ENCODE assay signal across 28 mouse cellular contexts in genomic region chr13:55167798-55168197, GRCm38 (mm10). TPM values are rescaled to one million over a fixed set of nuclear protein-coding genes. Genes with fewer than 3 reads are reported as not detected.
DNase-seq lines count a peak whose midpoint lies in the region; ATAC-seq and TF ChIP-seq lines count a peak whose summit lies in the region.
"Had no signal": no experiment of that assay in that cellular context is flagged by ENCODE, and none has a peak within 500 bp of the region (broad histone marks: within the 10 kb centered on the region; RNA-seq: fewer than 3 reads in every experiment).

No protein-coding gene starts in this region.

- no peak for TF ChIP-seq CTCF in gastrocnemius, adult 2 months (IDR thresholded peaks at IDR 0.05)
- no peak for TF ChIP-seq CTCF in lung, postnatal 0 days (IDR thresholded peaks at IDR 0.05)
- TF ChIP-seq CTCF in lung, adult 2 months (IDR thresholded peaks at IDR 0.05; ENCODE audit: insufficient read depth, low read length) = no peak

- no peak for ATAC-seq in lung, postnatal 0 days
- ATAC-seq: CD4-positive, CD25-positive, alpha-beta regulatory T cell, adult 4 months had no signal

- no peak overlapping the region for H3K4me2 ChIP-seq in lung, postnatal 0 days (replicated peaks; ENCODE audit: low read depth, low read length)
- H3K4me2 ChIP-seq: limb, embryonic 12.5 days; liver, embryonic 13.5 days; lung, embryonic 15.5 days; midbrain, embryonic 12.5 days had no signal

- no peak for TF ChIP-seq EP300 in lung, postnatal 0 days (IDR thresholded peaks at IDR 0.05)

- H3K36me3 ChIP-seq in lung, postnatal 0 days (ENCODE audit: insufficient read depth, low read length) = no peaks in the 10 kb centered on the region
- H3K36me3 ChIP-seq: limb, embryonic 12.5 days; liver, embryonic 13.5 days; midbrain, embryonic 12.5 days had no signal

- H3K4me1 ChIP-seq in lung, postnatal 0 days (ENCODE audit: insufficient read depth, low read depth, low read length) = 0 out of 2 replicates have a peak, but pooled peaks cover 2% of the 10 kb centered on the region
- peaks cover 13% of the 10 kb centered on the region; the same call in 1 of the 2 replicates for H3K4me1 ChIP-seq in lung, adult 2 months (ENCODE audit: control insufficient read depth, insufficient read depth, low read length)

- DNase-seq in gastrocnemius, adult 2 months = peak; percentile 62
- no peak for DNase-seq in gastrocnemius, postnatal 36 days
- DNase-seq in lung, postnatal 0 days (ENCODE audit: low spot score) = no peak
- DNase-seq in lung, adult 2 months = no peak
- DNase-seq in kidney, postnatal 10 days = peak; percentile 57
- DNase-seq in spleen, postnatal 4 days (ENCODE audit: low spot score in 2 of 2) = no peak
- DNase-seq in adrenal gland, postnatal 36 days = no peak
- DNase-seq: adrenal gland, postnatal 14 days; cerebellum, adult 11-12 months; cerebellum, postnatal 25 days; embryo, embryonic 11 days; liver, embryonic 13.5 days; thymus, postnatal 25 days had no signal

- H3K9ac ChIP-seq in lung, postnatal 0 days (replicated peaks; ENCODE audit: low read depth) = no peak overlapping the region
- H3K9ac ChIP-seq: limb, embryonic 12.5 days; liver, embryonic 13.5 days; lung, embryonic 15.5 days; midbrain, embryonic 12.5 days had no signal

- 77% methylated on average over 10 of the region's 11 CpGs for WGBS in lung, postnatal 0 days
- 79% methylated on average over 11 of the region's 11 CpGs for WGBS in lung, adult 2 months

- H3K27ac ChIP-seq in gastrocnemius, adult 2 months = peak overlapping the region; percentile 93
- 0 out of 2 replicates have a peak overlapping the region, but pooled peaks have one; percentile 28 for H3K27ac ChIP-seq in lung, postnatal 0 days (ENCODE audit: low read length)
- H3K27ac ChIP-seq: liver, embryonic 13.5 days; lung, embryonic 15.5 days had no signal

- no peaks in the 10 kb centered on the region for H3K27me3 ChIP-seq in lung, postnatal 0 days (replicated peaks; ENCODE audit: insufficient read depth, low read length)
- H3K27me3 ChIP-seq: limb, embryonic 12.5 days; lung, embryonic 15.5 days; midbrain, embryonic 12.5 days had no signal

- TF ChIP-seq POLR2A in lung, adult 2 months (IDR thresholded peaks at IDR 0.05; ENCODE audit: borderline replicate concordance, extremely low read depth, low read depth, low read length) = no peak

- intact Hi-C loops in gastrocnemius, adult 2 months (cut with DNase I) = loop anchor here (5.0 kb wide), 1 partner anchor 60 kb away; the partner anchor contains the start of gene Zfp346
- intact Hi-C loops in gastrocnemius, postnatal 36 days (cut with DNase I) = loop anchor here (5.0 kb wide), 1 partner anchor 60 kb away; the partner anchor contains the start of gene Zfp346

- H3K4me3 ChIP-seq in gastrocnemius, adult 2 months = peak overlapping the region; percentile 68
- no peak overlapping the region for H3K4me3 ChIP-seq in lung, postnatal 0 days (ENCODE audit: low read depth, low read length)
- H3K4me3 ChIP-seq in lung, adult 2 months (replicated peaks; ENCODE audit: extremely low read depth, low read depth, low read length) = no peak overlapping the region
- H3K4me3 ChIP-seq: limb, embryonic 12.5 days; liver, embryonic 13.5 days; lung, embryonic 15.5 days; midbrain, embryonic 12.5 days had no signal

- no peaks in the 10 kb centered on the region for H3K9me3 ChIP-seq in lung, postnatal 0 days (ENCODE audit: low read length)
- H3K9me3 ChIP-seq: limb, embryonic 12.5 days; liver, embryonic 13.5 days; lung, embryonic 15.5 days; midbrain, embryonic 12.5 days had no signal

RNA-seq across cellular contexts. Expression of gene Fgfr4, which starts 15.4 kb away (rescaled TPM):
- 1 to 10 TPM; 2.1 to 2.3 TPM for total RNA-seq in gastrocnemius, adult 2 months (2021)
- 1 to 10 TPM; 2.3 to 2.9 TPM for total RNA-seq in gastrocnemius, postnatal 36 days (2021)
- polyA plus RNA-seq in lung, postnatal 0 days (2015; fragmentation: Nextera tagmentation; extraction: Ambion mirVana) = 18.9 and 19.3 TPM in 2 replicates
- 63.3 TPM in 2 replicates for polyA plus RNA-seq in lung, adult 2 months (2012; rRNA removed)
- 10 to 100 TPM; 35.9 to 61.1 TPM for total RNA-seq in adrenal gland, postnatal 36 days (2021)
- total RNA-seq: hematopoietic stem cell, adult 5-6 weeks; megakaryocyte progenitor cell, adult 5-6 weeks; MEL had no signal
- polyA plus RNA-seq: CD4-positive, CD25-positive, alpha-beta regulatory T cell, adult 4 months had no signal

RNA-seq across cellular contexts. Expression of gene Gm17617, which starts 34.5 kb away (rescaled TPM):
- not detected for total RNA-seq in gastrocnemius, adult 2 months (2021)
- not detected for total RNA-seq in gastrocnemius, postnatal 36 days (2021)
- not detected in 2 replicates for polyA plus RNA-seq in lung, postnatal 0 days (2015; fragmentation: Nextera tagmentation; extraction: Ambion mirVana)
- not detected in 2 replicates for polyA plus RNA-seq in lung, adult 2 months (2012; rRNA removed)
- not detected for total RNA-seq in adrenal gland, postnatal 36 days (2021)
- total RNA-seq: adrenal gland, postnatal 14 days; gastrocnemius, adult 8-10 months; heart, adult 8-10 months; hematopoietic stem cell, adult 5-6 weeks; layer of hippocampus, postnatal 14 days; megakaryocyte progenitor cell, adult 5-6 weeks; MEL had no signal
- polyA plus RNA-seq: CD4-positive, CD25-positive, alpha-beta regulatory T cell, adult 4 months; forebrain, embryonic 11.5 days; heart, embryonic 16.5 days; limb, embryonic 12.5 days; liver, embryonic 13.5 days; lung, embryonic 15.5 days; midbrain, embryonic 12.5 days; neural tube, embryonic 14.5 days; spleen, adult 2 months; testis, adult 2 months had no signal

RNA-seq across cellular contexts. Expression of gene Nsd1, which starts 41.8 kb away (rescaled TPM):
- 10 to 100 TPM; 49.5 to 56.7 TPM for total RNA-seq in gastrocnemius, adult 2 months (2021)
- total RNA-seq in gastrocnemius, postnatal 36 days (2021) = 10 to 100 TPM; 45.7 to 50.8 TPM
- polyA plus RNA-seq in lung, postnatal 0 days (2015; fragmentation: Nextera tagmentation; extraction: Ambion mirVana) = 52.4 and 55.7 TPM in 2 replicates
- polyA plus RNA-seq in lung, adult 2 months (2012; rRNA removed) = 16.7 and 21.6 TPM in 2 replicates
- total RNA-seq in adrenal gland, postnatal 36 days (2021) = 100 to 1,000 TPM; 103 to 115 TPM

Comparison
In these comparisons a context has a peak if more than half of its experiments do, and no peak if none do; other contexts are left out.
1. DNase-seq: peak in gastrocnemius, adult 2 months (single experiment) and kidney, postnatal 10 days (single experiment); none in gastrocnemius, postnatal 36 days (0 of 2), lung, postnatal 0 days (single experiment), lung, adult 2 months (single experiment), spleen, postnatal 4 days (0 of 2) and adrenal gland, postnatal 36 days (0 of 2).
2. RNA of gene Fgfr4, which starts 15.4 kb away (total RNA-seq): 35.9 to 61.1 TPM in adrenal gland, postnatal 36 days; 2.3 to 2.9 TPM in gastrocnemius, postnatal 36 days and 2.1 to 2.3 TPM in gastrocnemius, adult 2 months; every median in the first group is over 4 times any median in the second.